Mouse (Mus musculus): Measurements from ENCODE around the gene Myl6. TPM values are rescaled to one million over a fixed set of nuclear protein-coding genes. Genes with fewer than 3 reads are reported as not detected.

Myl6 gene
- polyA plus RNA-seq, 2 experiments: 506 to 654 TPM

DNA sequence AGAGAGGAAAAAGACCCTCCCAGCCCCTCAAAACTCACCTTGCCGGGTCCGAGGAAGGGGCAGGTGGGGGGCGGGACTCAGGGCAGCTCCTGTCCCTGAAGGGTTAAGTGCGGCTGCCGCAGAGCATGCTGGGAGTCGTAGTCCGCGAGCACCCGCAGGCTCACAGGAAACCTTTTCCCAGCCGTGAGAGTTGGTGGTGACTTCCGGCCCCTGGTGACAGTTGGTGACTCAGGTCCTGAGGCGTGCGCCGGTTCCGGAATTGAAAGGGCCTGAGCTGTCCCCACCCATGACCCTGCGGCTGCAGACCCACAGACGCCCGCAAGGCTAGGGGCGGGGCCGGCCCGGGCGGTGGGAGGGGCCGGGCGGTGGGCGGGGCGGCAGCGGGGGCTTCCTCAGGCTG, 4.6 kb upstream of the Myl6 start, which contains the start of gene Myl6b:
Gene Myl6b (minus strand): TSS at position 96 of the 400 bp plus-strand sequence.
- H3K4me3 ChIP-seq (ENCODE audit: insufficient read depth in 1 of 2, low read depth in 2 of 2, low read length in 2 of 2): peak within 1 kb of the TSS; percentile 66 to 98
- H3K4me2 ChIP-seq (ENCODE audit: low read depth): peak within 1 kb of the TSS; percentile 83
- H3K36me3 ChIP-seq (replicated peaks; ENCODE audit: control insufficient read depth, insufficient read depth, low read depth): no peaks in the 10 kb centered on the region
- H3K9me3 ChIP-seq (ENCODE audit: control insufficient read depth, low read length): no peaks in the 10 kb centered on the region
- ATAC-seq (ENCODE audit: insufficient read depth) (peak; percentile 86), DNase-seq (ENCODE audit: low read depth in 3 of 3, low spot score in 3 of 3) (peak; percentile 94 to 95 (median 95))
- peak within 1 kb of the TSS; percentile 79 for H3K27ac ChIP-seq
- TF ChIP-seq EP300 (IDR thresholded peaks at IDR 0.05; ENCODE audit: low read depth): peak; percentile 73
- TF ChIP-seq CTCF (IDR thresholded peaks at IDR 0.05; ENCODE audit: low read depth): no peak
- no peaks in the 10 kb centered on the region for H3K27me3 ChIP-seq (ENCODE audit: control insufficient read depth, insufficient read depth, low read length)
- peaks cover 10 to 15% of the 10 kb centered on the region in 2 experiments for H3K4me1 ChIP-seq (replicated peaks; ENCODE audit: control insufficient read depth in 2 of 2, insufficient read depth in 2 of 2, low read length in 1 of 2)
- H3K9ac ChIP-seq (replicated peaks): peak within 1 kb of the TSS; percentile 66
- under 1% methylated on average over 26 of the region's 27 CpGs for WGBS (ENCODE audit: insufficient replicate concordance)

DNA sequence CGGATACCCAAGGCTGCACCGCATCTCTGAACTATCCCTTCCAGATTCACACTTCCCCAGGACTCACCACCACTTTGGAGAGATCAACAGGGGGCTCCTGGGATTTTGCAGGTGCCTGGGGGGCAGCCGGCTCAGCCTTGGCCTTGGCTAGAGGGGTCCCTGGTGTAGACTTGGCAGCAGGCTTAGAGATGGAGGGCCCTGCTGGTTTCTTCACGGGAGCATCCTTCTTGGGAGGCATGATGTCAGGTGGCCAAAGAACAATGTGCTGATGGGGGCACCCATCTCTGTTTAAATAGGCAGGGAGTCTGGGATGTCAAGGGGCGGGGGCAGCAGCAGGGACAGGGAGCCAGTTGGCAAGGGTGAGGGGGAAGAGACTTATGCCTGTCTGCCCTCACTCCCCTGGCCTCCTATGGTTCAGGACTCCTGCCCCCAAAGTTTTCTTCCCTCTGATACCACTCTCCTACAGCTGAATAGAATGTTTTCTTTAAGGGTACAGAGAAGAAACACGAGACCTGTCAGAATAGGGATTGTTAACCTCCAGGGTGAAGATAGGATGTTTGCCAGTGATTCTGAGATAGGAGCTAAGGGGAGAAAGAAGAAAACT, 3.3 kb upstream of the Myl6 start:
- ATAC-seq (ENCODE audit: insufficient read depth): no peak
- Histone ChIP-seq H3K9ac (replicated peaks) (no peak overlapping the region), H3K9me3 (ENCODE audit: control insufficient read depth, low read length) (no peaks in the 10 kb centered on the region), H3K27ac (no peak overlapping the region), H3K4me2 (ENCODE audit: low read depth) (no peak overlapping the region), H3K36me3 (replicated peaks; ENCODE audit: control insufficient read depth, insufficient read depth, low read depth) (no peaks in the 10 kb centered on the region), H3K27me3 (ENCODE audit: control insufficient read depth, insufficient read depth, low read length) (no peaks in the 10 kb centered on the region), H3K4me3 (ENCODE audit: insufficient read depth in 1 of 2, low read depth in 2 of 2, low read length in 2 of 2) (no peak overlapping the region), H3K4me1 (replicated peaks; ENCODE audit: control insufficient read depth in 2 of 2, insufficient read depth in 2 of 2, low read length in 1 of 2) (peaks cover 10 to 20% of the 10 kb centered on the region in 2 experiments)
- DNase-seq (ENCODE audit: low read depth in 3 of 3, low spot score in 3 of 3): no peak
- no peak for TF ChIP-seq EP300 (IDR thresholded peaks at IDR 0.05; ENCODE audit: low read depth)
- no peak for TF ChIP-seq CTCF (IDR thresholded peaks at IDR 0.05; ENCODE audit: low read depth)
- WGBS (ENCODE audit: insufficient replicate concordance): 61% methylated on average over 6 of the region's 6 CpGs

DNA sequence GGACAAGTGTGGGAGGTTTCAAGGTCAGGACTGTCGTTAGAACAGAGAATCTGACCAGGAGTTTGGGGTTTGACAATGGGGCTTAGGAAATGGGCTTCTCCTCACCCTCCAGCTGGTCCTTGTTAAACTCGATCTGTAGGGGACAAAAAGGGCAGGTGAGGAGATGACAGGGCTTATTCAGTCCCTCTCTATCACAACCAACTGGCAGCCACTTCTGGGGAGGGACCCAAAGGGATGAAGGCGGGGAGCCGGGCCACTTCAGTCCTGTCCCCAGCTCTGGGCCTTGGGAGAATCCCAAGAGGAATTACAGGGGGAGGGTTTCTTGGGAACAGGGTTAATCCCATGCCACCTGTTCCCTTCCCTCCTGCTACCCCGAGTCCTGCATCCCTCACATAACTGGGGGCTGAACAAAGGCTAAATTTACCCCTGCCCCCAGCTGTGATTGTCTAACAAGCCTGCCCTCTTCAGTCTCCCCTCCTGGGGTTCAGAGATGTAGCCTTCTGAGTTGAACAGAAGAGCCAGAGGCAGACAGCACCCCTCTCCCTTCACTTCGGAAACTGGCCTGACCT, 2.6 kb upstream of the Myl6 start:
- no peak for DNase-seq (ENCODE audit: low read depth in 3 of 3, low spot score in 3 of 3)
- H3K36me3 ChIP-seq (replicated peaks; ENCODE audit: control insufficient read depth, insufficient read depth, low read depth): no peaks in the 10 kb centered on the region; the same call in none of the 2 replicates
- H3K4me3 ChIP-seq (ENCODE audit: insufficient read depth in 1 of 2, low read depth in 2 of 2, low read length in 2 of 2): no peak overlapping the region
- H3K9ac ChIP-seq (replicated peaks): no peak overlapping the region
- ATAC-seq (ENCODE audit: insufficient read depth): no peak
- WGBS (ENCODE audit: insufficient replicate concordance): 60% methylated on average over 6 of the region's 6 CpGs
- TF ChIP-seq CTCF (IDR thresholded peaks at IDR 0.05; ENCODE audit: low read depth) (no peak), EP300 (IDR thresholded peaks at IDR 0.05; ENCODE audit: low read depth) (no peak)
- H3K4me1 ChIP-seq (replicated peaks; ENCODE audit: control insufficient read depth in 2 of 2, insufficient read depth in 2 of 2, low read length in 1 of 2): peaks cover 14 to 27% of the 10 kb centered on the region in 2 experiments
- H3K27ac ChIP-seq: no peak overlapping the region
- H3K9me3 ChIP-seq (ENCODE audit: control insufficient read depth, low read length): no peaks in the 10 kb centered on the region
- H3K4me2 ChIP-seq (ENCODE audit: low read depth): no peak overlapping the region
- no peaks in the 10 kb centered on the region for H3K27me3 ChIP-seq (ENCODE audit: control insufficient read depth, insufficient read depth, low read length)

DNA sequence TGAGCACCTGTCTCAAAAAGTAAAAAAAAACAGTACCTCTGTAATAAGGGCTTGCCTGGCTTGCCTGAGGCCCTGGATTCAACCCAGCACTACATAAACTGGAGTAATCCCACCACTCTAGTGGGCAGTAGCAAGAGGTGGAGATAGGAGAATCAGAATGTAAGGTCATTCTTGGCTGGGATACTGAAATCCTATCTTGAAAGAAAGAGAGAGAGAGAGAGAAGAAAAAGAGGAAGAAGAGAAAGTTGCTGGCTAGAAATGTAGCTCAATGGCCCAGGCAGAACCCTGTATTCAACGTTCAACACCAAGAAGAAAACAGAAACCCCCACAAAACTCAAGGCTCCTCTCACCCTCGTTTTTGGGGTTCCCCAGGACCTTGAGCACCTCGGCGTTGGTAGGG, 2.0 kb upstream of the Myl6 start:
- Histone ChIP-seq H3K27ac (no peak overlapping the region), H3K36me3 (replicated peaks; ENCODE audit: control insufficient read depth, insufficient read depth, low read depth) (peaks cover 5% of the 10 kb centered on the region), H3K4me3 (ENCODE audit: insufficient read depth in 1 of 2, low read depth in 2 of 2, low read length in 2 of 2) (no peak overlapping the region), H3K9ac (replicated peaks) (no peak overlapping the region), H3K4me1 (replicated peaks; ENCODE audit: control insufficient read depth in 2 of 2, insufficient read depth in 2 of 2, low read length in 1 of 2) (peaks cover 16 to 33% of the 10 kb centered on the region in 2 experiments), H3K27me3 (ENCODE audit: control insufficient read depth, insufficient read depth, low read length) (no peaks in the 10 kb centered on the region), H3K4me2 (ENCODE audit: low read depth) (no peak overlapping the region), H3K9me3 (ENCODE audit: control insufficient read depth, low read length) (no peaks in the 10 kb centered on the region)
- TF ChIP-seq CTCF (IDR thresholded peaks at IDR 0.05; ENCODE audit: low read depth) (no peak), EP300 (IDR thresholded peaks at IDR 0.05; ENCODE audit: low read depth) (no peak)
- DNase-seq (ENCODE audit: low read depth in 3 of 3, low spot score in 3 of 3) (no peak), ATAC-seq (ENCODE audit: insufficient read depth) (no peak)
- 61% methylated on average over 4 of the region's 4 CpGs for WGBS (ENCODE audit: insufficient replicate concordance)

DNA sequence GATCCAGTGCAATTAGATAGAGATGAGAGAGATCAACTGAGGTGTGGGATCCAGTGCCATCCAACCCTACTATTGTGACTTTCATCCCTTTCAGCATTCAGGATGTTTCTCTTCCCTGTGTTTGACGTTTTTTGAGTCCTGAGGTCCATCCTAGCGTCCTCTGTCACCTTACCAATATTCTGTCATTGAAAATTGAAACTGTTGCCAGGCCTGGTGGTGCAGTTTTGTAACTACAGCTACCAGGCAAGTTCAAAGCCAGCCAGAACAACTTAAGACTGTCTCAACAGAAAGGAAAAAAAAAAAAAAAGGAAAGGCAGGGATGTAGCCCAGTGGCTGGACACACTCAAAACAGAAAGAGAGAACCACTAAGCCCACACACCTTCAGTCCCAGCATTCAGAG, 1.3 kb upstream of the Myl6 start:
- peak overlapping the region; percentile 88; the same call in 1 of the 2 replicates for H3K27ac ChIP-seq
- ATAC-seq (ENCODE audit: insufficient read depth) (no peak), DNase-seq (ENCODE audit: low read depth in 3 of 3, low spot score in 3 of 3) (no peak)
- TF ChIP-seq CTCF (IDR thresholded peaks at IDR 0.05; ENCODE audit: low read depth): no peak
- TF ChIP-seq EP300 (IDR thresholded peaks at IDR 0.05; ENCODE audit: low read depth): no peak
- H3K9ac ChIP-seq (replicated peaks): peak overlapping the region; percentile 96
- peaks cover 16 to 33% of the 10 kb centered on the region in 2 experiments for H3K4me1 ChIP-seq (replicated peaks; ENCODE audit: control insufficient read depth in 2 of 2, insufficient read depth in 2 of 2, low read length in 1 of 2)
- peak overlapping the region; percentile 92 to 99; a peak in 3 of 4 replicates for H3K4me3 ChIP-seq (ENCODE audit: insufficient read depth in 1 of 2, low read depth in 2 of 2, low read length in 2 of 2)
- H3K36me3 ChIP-seq (replicated peaks; ENCODE audit: control insufficient read depth, insufficient read depth, low read depth): peaks cover 10% of the 10 kb centered on the region
- peak overlapping the region; percentile 68 for H3K4me2 ChIP-seq (ENCODE audit: low read depth)
- no peaks in the 10 kb centered on the region for H3K9me3 ChIP-seq (ENCODE audit: control insufficient read depth, low read length)
- WGBS (ENCODE audit: insufficient replicate concordance): 53% methylated on average over 2 of the region's 2 CpGs
- H3K27me3 ChIP-seq (ENCODE audit: control insufficient read depth, insufficient read depth, low read length): no peaks in the 10 kb centered on the region

All from liver, embryonic 14.5 days (tissue).